Mouse (Mus musculus): ENCODE measurements at regions not wholly inside any gene's neighbourhood (a gene's known extent, or its start where the extent isn't known, plus 50 kb on each side); places are given as distances from the start of the nearest gene placed in this dataset.

- no peak for DNase-seq (ENCODE audit: low read depth, low spot score)
Measured at GRCm38 (mm10) chr8:7808395-7808794, 852.6 kb downstream of the Efnb2 start.

GRCm38 (mm10) chr8:7799221-7799620 lies 861.8 kb downstream of the Efnb2 start:
- DNase-seq (ENCODE audit: low read depth, low spot score): no peak

- no peak for DNase-seq (ENCODE audit: low read depth, low spot score)
Measured at GRCm38 (mm10) chr8:7796156-7796555, 864.9 kb downstream of the Efnb2 start.

- DNase-seq (ENCODE audit: low read depth, low spot score): no peak
Measured at GRCm38 (mm10) chr8:7763820-7764219, 897.2 kb downstream of the Efnb2 start.

- DNase-seq (ENCODE audit: low read depth, low spot score): no peak
Measured at GRCm38 (mm10) chr8:7760987-7761386, 900.1 kb downstream of the Efnb2 start.

GRCm38 (mm10) chr8:7732726-7733125 lies 928.3 kb downstream of the Efnb2 start:
- no peak for DNase-seq (ENCODE audit: low read depth, low spot score)

- DNase-seq (ENCODE audit: low read depth, low spot score): no peak
Measured at GRCm38 (mm10) chr8:7721880-7722279, 939.2 kb downstream of the Efnb2 start.

GRCm38 (mm10) chr8:7718898-7719696 lies 941.9 kb downstream of the Efnb2 start:
- DNase-seq (ENCODE audit: low read depth, low spot score): no peak

GRCm38 (mm10) chr8:7710764-7711163 lies 950.3 kb downstream of the Efnb2 start:
- no peak for DNase-seq (ENCODE audit: low read depth, low spot score)

- DNase-seq (ENCODE audit: low read depth, low spot score): no peak
Measured at GRCm38 (mm10) chr8:7709406-7709805, 951.6 kb downstream of the Efnb2 start.

GRCm38 (mm10) chr8:7691355-7691996 lies 969.6 kb downstream of the Efnb2 start:
- no peak for DNase-seq (ENCODE audit: low read depth, low spot score)

- no peak for DNase-seq (ENCODE audit: low read depth, low spot score)
Measured at GRCm38 (mm10) chr8:7653804-7654203, 1007.2 kb downstream of the Efnb2 start.
